Mouse (Mus musculus) stomach, postnatal 0 days (tissue): ENCODE data around the gene Mtmr12. TPM values are rescaled to one million over a fixed set of nuclear protein-coding genes. Genes with fewer than 3 reads are reported as not detected.

Experiments
- ATAC-seq: fragments of 200-750 bp; cut with Nextera tagmentation; 2 replicates; pipeline ENCODE4 v1.8.0; 2017; ENCODE audit not compliant: low FRiP score, low TSS enrichment
- DNase-seq: peaks from one replicate; pipeline ENCODE4 v3.0.0-alpha.2; 2016; ENCODE audit warnings: low spot score
- H3K27ac ChIP-seq: fragments of 300-500 bp; sonication (generic); replicated peaks from 2 replicates; pipeline ENCODE4 v1.5.1; 2014; ENCODE audit warnings: mild to moderate bottlenecking, control low read depth
- H3K27me3 ChIP-seq: fragments of 300-500 bp; sonication (generic); 2 replicates; pipeline ENCODE4 v1.6.1; 2014; ENCODE audit warnings: low read length; ENCODE audit not compliant: control insufficient read depth, insufficient read depth
- H3K36me3 ChIP-seq: fragments of 300-500 bp; sonication (generic); 2 replicates; pipeline ENCODE4 v1.6.1; 2014; ENCODE audit warnings: low read length, mixed read lengths; ENCODE audit not compliant: control insufficient read depth, insufficient read depth
- H3K4me1 ChIP-seq: fragments of 300-500 bp; sonication (generic); replicated peaks from 2 replicates; pipeline ENCODE4 v1.6.1; 2014; ENCODE audit warnings: antibody characterized with exemption; ENCODE audit not compliant: control insufficient read depth, insufficient read depth
- H3K4me2 ChIP-seq: fragments of 300-500 bp; sonication (generic); replicated peaks from 2 replicates; pipeline ENCODE4 v1.6.1; 2014; ENCODE audit warnings: low read depth, mild to moderate bottlenecking, control low read depth, moderate library complexity
- H3K4me3 ChIP-seq: fragments of 300-500 bp; sonication (generic); 2 replicates; pipeline ENCODE4 v1.5.1; 2014; ENCODE audit warnings: low read depth, low read length, control low read depth
- H3K9ac ChIP-seq: fragments of 300-500 bp; sonication (generic); 2 replicates; pipeline ENCODE4 v1.6.1; 2014; ENCODE audit warnings: mild to moderate bottlenecking, low read length, control low read depth, mixed read lengths
- H3K9me3 ChIP-seq: fragments of 300-500 bp; sonication (generic); 2 replicates; pipeline ENCODE4 v1.6.1; 2016; ENCODE audit warnings: low read length; ENCODE audit not compliant: control insufficient read depth
- CTCF ChIP-seq: IDR thresholded peaks from 2 replicates; pipeline ENCODE4 v1.5.1; 2016; ENCODE audit warnings: antibody characterized with exemption, low read depth, mild to moderate bottlenecking, moderate library complexity
- EP300 ChIP-seq: optimal IDR thresholded peaks from 2 replicates; pipeline ENCODE3; 2016; ENCODE audit warnings: antibody characterized with exemption
- WGBS: fragments of 180-500 bp; shearing (Covaris S2); extraction: QIAGEN DNeasy Blood & Tissue Kit; methylation state at CpG from one replicate; pipeline ENCODE4 v1.1.7; 2014; 5-methylcytosine and 5-hydroxymethylcytosine counted together
- polyA plus RNA-seq: library from polyadenylated mRNA; unstranded; fragments of >200 nt; fragmentation: Nextera tagmentation; extraction: Ambion mirVana; gene quantifications from 2 replicates; pipeline ENCODE4 v1.2.1, GENCODE M21; 2015

Gene Mtmr12
- polyA plus RNA-seq, 1 experiment from 2014 or later, result 6.8 TPM

DNA sequence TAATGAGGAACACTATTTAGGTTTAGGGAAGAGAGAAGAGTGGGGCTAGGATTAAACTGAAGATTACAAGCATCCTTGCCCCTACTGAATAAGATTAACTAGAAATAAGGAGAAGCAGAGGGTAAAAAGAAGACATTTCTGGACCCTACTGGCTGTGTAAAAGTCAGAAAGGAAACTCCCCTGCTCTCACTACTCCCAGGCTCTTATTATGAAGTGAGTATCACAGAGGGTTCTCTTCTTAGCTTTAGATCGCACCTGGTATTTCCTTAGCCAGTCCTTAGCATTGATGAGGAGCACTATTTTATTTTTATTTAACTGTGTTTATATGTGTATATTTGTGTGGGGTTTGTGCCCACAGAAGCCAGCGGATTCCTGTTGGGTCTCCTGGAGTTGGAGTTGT is 91.4 kb downstream of the Mtmr12 start:
- WGBS, result 42% methylated on average over 2 of the region's 2 CpGs
- Histone ChIP-seq H3K4me1 (no peaks in the 10 kb centered on the region), H3K36me3 (no peaks in the 10 kb centered on the region), H3K27me3 (no peaks in the 10 kb centered on the region), H3K4me3 (no peak overlapping the region), H3K27ac (no peak overlapping the region), H3K4me2 (no peak overlapping the region), H3K9ac (no peak overlapping the region), H3K9me3 (no peaks in the 10 kb centered on the region)
- ATAC-seq (no peak), DNase-seq (no peak)
- TF ChIP-seq CTCF (no peak), EP300 (no peak)

DNA sequence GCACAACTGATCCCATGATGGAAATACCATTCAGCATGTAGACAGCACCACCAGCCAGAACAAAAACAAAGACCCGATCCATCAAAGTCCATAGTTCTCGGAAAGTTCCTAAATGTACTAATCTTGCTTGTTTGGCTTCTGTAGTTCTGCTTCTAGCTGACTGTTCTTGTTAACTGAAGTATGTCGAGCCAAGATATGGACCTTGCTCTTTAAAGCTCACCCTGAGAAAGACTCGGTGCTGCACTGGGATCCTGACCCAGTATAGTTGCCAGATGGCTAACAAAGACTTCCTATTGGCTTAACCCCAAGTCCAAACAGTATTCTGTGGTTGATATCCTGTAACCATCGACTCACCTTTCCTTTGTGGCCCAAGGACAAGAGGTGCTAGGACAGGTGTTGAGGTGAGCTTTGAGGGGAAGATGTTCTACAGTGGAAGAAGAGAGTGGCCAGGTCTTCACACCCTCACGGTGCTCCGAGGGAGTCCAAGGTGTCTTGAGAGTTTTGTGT is 93.5 kb downstream of the Mtmr12 start:
- Histone ChIP-seq H3K9ac (no peak overlapping the region), H3K27ac (no peak overlapping the region), H3K4me3 (no peak overlapping the region), H3K4me2 (no peak overlapping the region), H3K4me1 (no peaks in the 10 kb centered on the region), H3K36me3 (no peaks in the 10 kb centered on the region), H3K9me3 (no peaks in the 10 kb centered on the region), H3K27me3 (no peaks in the 10 kb centered on the region)
- no peak for DNase-seq
- ATAC-seq, result no peak
- TF ChIP-seq EP300, result no peak
- TF ChIP-seq CTCF, result no peak
- WGBS, result 70% methylated on average over 7 of the region's 7 CpGs

- Histone ChIP-seq H3K4me1 (peaks cover 3% of the 10 kb centered on the region; the same call in 1 of the 2 replicates), H3K36me3 (no peaks in the 10 kb centered on the region), H3K4me2 (no peak overlapping the region), H3K27ac (no peak overlapping the region), H3K9ac (no peak overlapping the region), H3K27me3 (no peaks in the 10 kb centered on the region), H3K9me3 (no peaks in the 10 kb centered on the region), H3K4me3 (no peak overlapping the region)
- ATAC-seq, result no peak
- no peak for DNase-seq
- no peak for TF ChIP-seq CTCF
- TF ChIP-seq EP300, result no peak
- 58% methylated on average over 4 of the region's 6 CpGs for WGBS
These were observed 96.9 kb downstream of the Mtmr12 start for GRCm38 (mm10) chr15:12301771-12302170.

GRCm38 (mm10) chr15:12306188-12307071 is 101.6 kb downstream of the Mtmr12 start:
- Histone ChIP-seq H3K4me3 (no peak overlapping the region), H3K9me3 (no peaks in the 10 kb centered on the region), H3K36me3 (no peaks in the 10 kb centered on the region), H3K4me1 (peaks cover 4% of the 10 kb centered on the region; the same call in 1 of the 2 replicates), H3K27ac (peak overlapping the region; percentile 76), H3K27me3 (no peaks in the 10 kb centered on the region), H3K4me2 (no peak overlapping the region), H3K9ac (no peak overlapping the region)
- ATAC-seq (peak; percentile 58), DNase-seq (peak; percentile 58)
- TF ChIP-seq CTCF (no peak), EP300 (no peak)
- WGBS, result 33% methylated on average over 8 of the region's 8 CpGs

DNA sequence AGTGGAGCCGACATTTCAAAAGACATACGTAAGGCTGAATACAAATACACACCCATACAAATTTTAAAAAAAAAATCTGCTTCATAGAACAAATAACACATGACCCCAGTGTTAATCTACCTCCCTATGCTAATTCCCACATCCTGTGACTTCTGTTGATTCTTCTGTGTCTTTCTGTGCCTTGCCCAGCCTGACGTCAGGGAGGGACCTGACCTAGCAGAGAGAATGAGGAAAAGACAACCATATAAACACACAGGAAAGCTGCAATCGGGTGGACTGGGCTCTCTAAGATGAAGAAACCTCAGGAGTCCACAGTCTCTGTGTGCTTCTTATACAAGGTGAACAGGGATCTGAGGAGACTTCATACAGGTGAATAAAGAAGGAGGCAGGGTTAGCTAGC is 102.3 kb downstream of the Mtmr12 start:
- ATAC-seq (peak; percentile 93), DNase-seq (peak; percentile 75)
- WGBS, result 24% methylated on average over 4 of the region's 4 CpGs
- no peak for TF ChIP-seq CTCF
- no peak for TF ChIP-seq EP300
- H3K36me3 ChIP-seq, result no peaks in the 10 kb centered on the region
- no peak overlapping the region for H3K4me2 ChIP-seq
- H3K9me3 ChIP-seq, result no peaks in the 10 kb centered on the region
- no peaks in the 10 kb centered on the region for H3K27me3 ChIP-seq
- H3K4me1 ChIP-seq, result peaks cover 4% of the 10 kb centered on the region; the same call in 1 of the 2 replicates
- H3K9ac ChIP-seq, result 0 out of 2 replicates have a peak overlapping the region, but pooled peaks have one; percentile 27
- H3K27ac ChIP-seq, result peak overlapping the region; percentile 76
- H3K4me3 ChIP-seq, result no peak overlapping the region

DNA sequence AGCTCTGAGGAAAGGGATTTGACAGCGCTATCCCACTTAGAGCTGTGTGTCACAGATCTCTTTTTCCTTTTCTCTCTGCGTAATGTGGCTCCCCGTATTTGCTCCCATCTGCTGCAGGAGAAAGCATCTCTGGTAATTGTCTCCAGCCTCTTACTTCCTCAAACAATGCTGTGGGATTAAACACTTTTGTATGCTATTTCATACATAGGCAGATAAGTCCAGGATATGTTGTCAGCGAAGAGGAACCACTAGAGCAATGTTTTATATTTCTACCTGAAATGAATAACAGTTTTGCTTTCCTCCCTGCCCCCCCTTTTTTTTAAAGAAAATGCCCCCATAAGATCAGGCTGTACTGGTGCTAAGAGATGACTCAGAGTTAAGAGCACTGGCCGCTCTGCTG is 103.7 kb downstream of the Mtmr12 start:
- H3K4me2 ChIP-seq, result no peak overlapping the region
- ATAC-seq (no peak), DNase-seq (no peak)
- H3K9me3 ChIP-seq, result no peaks in the 10 kb centered on the region
- 88% methylated on average over 5 of the region's 5 CpGs for WGBS
- TF ChIP-seq EP300 (no peak), CTCF (no peak)
- H3K4me1 ChIP-seq, result peaks cover 4% of the 10 kb centered on the region; the same call in 1 of the 2 replicates
- no peaks in the 10 kb centered on the region for H3K36me3 ChIP-seq
- no peak overlapping the region for H3K9ac ChIP-seq
- no peaks in the 10 kb centered on the region for H3K27me3 ChIP-seq
- H3K4me3 ChIP-seq, result no peak overlapping the region
- H3K27ac ChIP-seq, result no peak overlapping the region
